Mouse (Mus musculus) stomach, embryonic 14.5 days (tissue): Measurements from ENCODE around the gene Myadm. TPM values are rescaled to one million over a fixed set of nuclear protein-coding genes. Genes with fewer than 3 reads are reported as not detected.

Source experiments
- ATAC-seq: fragments of 200-750 bp; cut with Nextera tagmentation; 2 replicates; pipeline ENCODE4 v1.8.0; 2017; ENCODE audit warnings: low read depth, moderate TSS enrichment; ENCODE audit not compliant: insufficient number of reproducible peaks, insufficient read depth, low FRiP score
- H3K27ac ChIP-seq: fragments of 300-500 bp; sonication (generic); 2 replicates; pipeline ENCODE4 v1.5.1; 2014; ENCODE audit warnings: mild to moderate bottlenecking, low read length, moderate library complexity, mixed read lengths
- H3K27me3 ChIP-seq: fragments of 300-500 bp; sonication (generic); 2 replicates; pipeline ENCODE4 v1.6.1; 2014; ENCODE audit warnings: low read length, control low read depth, mixed read lengths; ENCODE audit not compliant: control insufficient read depth, insufficient read depth
- H3K36me3 ChIP-seq: fragments of 300-500 bp; sonication (generic); 2 replicates; pipeline ENCODE4 v1.6.1; 2014; ENCODE audit warnings: mild to moderate bottlenecking, control low read depth, low read length, moderate library complexity, mixed read lengths; ENCODE audit not compliant: control insufficient read depth, insufficient read depth
- H3K4me1 ChIP-seq: fragments of 300-500 bp; sonication (generic); 2 replicates; pipeline ENCODE4 v1.6.1; 2014; ENCODE audit warnings: low read length, control low read depth, mixed read lengths; ENCODE audit not compliant: control insufficient read depth, insufficient read depth
- H3K4me2 ChIP-seq: fragments of 300-500 bp; sonication (generic); replicated peaks from 2 replicates; pipeline ENCODE4 v1.6.1; 2014; ENCODE audit warnings: low read depth, low read length, control low read depth
- H3K4me3 ChIP-seq: fragments of 300-500 bp; sonication (generic); 2 replicates; pipeline ENCODE4 v1.5.1; 2014; ENCODE audit warnings: low read depth, low read length, control low read depth
- H3K9ac ChIP-seq: fragments of 300-500 bp; sonication (generic); replicated peaks from 2 replicates; pipeline ENCODE4 v1.6.1; 2014; ENCODE audit warnings: low read depth, mild to moderate bottlenecking, control low read depth, low read length, moderate library complexity, mixed read lengths
- H3K9me3 ChIP-seq: fragments of 300-500 bp; sonication (generic); 2 replicates; pipeline ENCODE4 v1.6.1; 2016; ENCODE audit warnings: low read depth, low read length, control low read depth; ENCODE audit not compliant: control insufficient read depth
- WGBS: fragments of 180-500 bp; shearing (Covaris S2); extraction: QIAGEN DNeasy Blood & Tissue Kit; methylation state at CpG from one replicate; pipeline ENCODE4 v1.1.7; 2014; 5-methylcytosine and 5-hydroxymethylcytosine counted together
- polyA plus RNA-seq: library from polyadenylated mRNA; unstranded; fragments of >200 nt; fragmentation: Nextera tagmentation; extraction: Ambion mirVana; gene quantifications from 2 replicates; pipeline ENCODE4 v1.2.1, GENCODE M21; 2014

Myadm gene
- polyA plus RNA-seq, result 204 and 212 TPM in 2 replicates

GRCm38 (mm10) chr7:3288976-3289970, at the start of gene Myadm, which contains the start of gene Prkcg:
TSS of gene Myadm (plus strand) at chr7:3289080.
TSS of gene Prkcg (plus strand) at chr7:3289179.
- Histone ChIP-seq H3K36me3 (0 out of 2 replicates have a peak, but pooled peaks cover 6% of the 10 kb centered on the region), H3K4me3 (peak within 1 kb of the TSS; percentile 54), H3K9ac (peak within 1 kb of the TSS; percentile 52), H3K4me2 (peak within 1 kb of the TSS; percentile 73), H3K27me3 (no peaks in the 10 kb centered on the region), H3K4me1 (peaks cover 25% of the 10 kb centered on the region; the same call in 1 of the 2 replicates), H3K27ac (peak within 1 kb of the TSS; percentile 97), H3K9me3 (no peaks in the 10 kb centered on the region)
- peak; percentile 28 for ATAC-seq
- WGBS, result 1% methylated on average over 30 of the region's 30 CpGs

GRCm38 (mm10) chr7:3239193-3239592, 49.7 kb upstream of the Myadm start:
- Histone ChIP-seq H3K9ac (no peak overlapping the region), H3K4me1 (no peaks in the 10 kb centered on the region), H3K4me3 (no peak overlapping the region), H3K9me3 (no peaks in the 10 kb centered on the region), H3K27me3 (no peaks in the 10 kb centered on the region), H3K27ac (no peak overlapping the region), H3K4me2 (no peak overlapping the region), H3K36me3 (no peaks in the 10 kb centered on the region)
- no peak for ATAC-seq
- 67% methylated on average over 2 of the region's 2 CpGs for WGBS

GRCm38 (mm10) chr7:3260701-3261100, 28.2 kb upstream of the Myadm start:
- H3K9ac ChIP-seq, result no peak overlapping the region
- no peak for ATAC-seq
- no peak overlapping the region for H3K4me3 ChIP-seq
- H3K27ac ChIP-seq, result no peak overlapping the region
- WGBS, result 62% methylated on average over 3 of the region's 3 CpGs
- no peaks in the 10 kb centered on the region for H3K9me3 ChIP-seq
- no peaks in the 10 kb centered on the region for H3K27me3 ChIP-seq
- H3K36me3 ChIP-seq, result no peaks in the 10 kb centered on the region
- H3K4me2 ChIP-seq, result no peak overlapping the region
- no peaks in the 10 kb centered on the region for H3K4me1 ChIP-seq

- Histone ChIP-seq H3K9me3 (no peaks in the 10 kb centered on the region), H3K27me3 (no peaks in the 10 kb centered on the region), H3K27ac (no peak overlapping the region), H3K4me3 (no peak overlapping the region), H3K4me1 (no peaks in the 10 kb centered on the region), H3K4me2 (no peak overlapping the region), H3K9ac (no peak overlapping the region), H3K36me3 (no peaks in the 10 kb centered on the region)
- ATAC-seq, result no peak
- WGBS, result 70% methylated on average over 4 of the region's 4 CpGs
Observed at GRCm38 (mm10) chr7:3261446-3261845, 27.4 kb upstream of the Myadm start.

- no peak overlapping the region for H3K4me2 ChIP-seq
- H3K27me3 ChIP-seq, result no peaks in the 10 kb centered on the region
- no peaks in the 10 kb centered on the region for H3K4me1 ChIP-seq
- H3K36me3 ChIP-seq, result no peaks in the 10 kb centered on the region
- no peak overlapping the region for H3K9ac ChIP-seq
- no peak for ATAC-seq
- H3K9me3 ChIP-seq, result no peaks in the 10 kb centered on the region
- WGBS, result 34% methylated on average over 2 of the region's 2 CpGs
- H3K27ac ChIP-seq, result no peak overlapping the region
- no peak overlapping the region for H3K4me3 ChIP-seq
Observed at GRCm38 (mm10) chr7:3262789-3263188, 26.1 kb upstream of the Myadm start.

GRCm38 (mm10) chr7:3264390-3265022, 24.4 kb upstream of the Myadm start:
- H3K4me3 ChIP-seq, result peak overlapping the region; percentile 8; the same call in 1 of the 2 replicates
- no peak for ATAC-seq
- H3K4me2 ChIP-seq, result peak overlapping the region; percentile 20; the same call in 1 of the 2 replicates
- no peaks in the 10 kb centered on the region for H3K4me1 ChIP-seq
- no peaks in the 10 kb centered on the region for H3K27me3 ChIP-seq
- no peaks in the 10 kb centered on the region for H3K36me3 ChIP-seq
- no peaks in the 10 kb centered on the region for H3K9me3 ChIP-seq
- 28% methylated on average over 22 of the region's 22 CpGs for WGBS
- H3K9ac ChIP-seq, result no peak overlapping the region
- no peak overlapping the region for H3K27ac ChIP-seq

GRCm38 (mm10) chr7:3265311-3265710, 23.6 kb upstream of the Myadm start:
- Histone ChIP-seq H3K27ac (no peak overlapping the region), H3K4me2 (peak overlapping the region; percentile 20; the same call in 1 of the 2 replicates), H3K9ac (no peak overlapping the region), H3K36me3 (no peaks in the 10 kb centered on the region), H3K4me1 (no peaks in the 10 kb centered on the region), H3K9me3 (no peaks in the 10 kb centered on the region), H3K4me3 (no peak overlapping the region), H3K27me3 (no peaks in the 10 kb centered on the region)
- no peak for ATAC-seq
- WGBS, result 65% methylated on average over 6 of the region's 6 CpGs

- Histone ChIP-seq H3K4me3 (no peak overlapping the region), H3K27me3 (no peaks in the 10 kb centered on the region), H3K36me3 (no peaks in the 10 kb centered on the region), H3K9me3 (no peaks in the 10 kb centered on the region), H3K4me1 (no peaks in the 10 kb centered on the region), H3K27ac (no peak overlapping the region), H3K9ac (no peak overlapping the region), H3K4me2 (no peak overlapping the region)
- no peak for ATAC-seq
- 82% methylated on average over 3 of the region's 3 CpGs for WGBS
Observed at GRCm38 (mm10) chr7:3267261-3267660, 21.6 kb upstream of the Myadm start.
